Mouse (Mus musculus): ENCODE data around the gene Pla2g10.
"Not testable (repeated sequence)": the region's sequence is repeated elsewhere in the genome, so short reads cannot be mapped to it uniquely, and the experiment has no call there.

DNA sequence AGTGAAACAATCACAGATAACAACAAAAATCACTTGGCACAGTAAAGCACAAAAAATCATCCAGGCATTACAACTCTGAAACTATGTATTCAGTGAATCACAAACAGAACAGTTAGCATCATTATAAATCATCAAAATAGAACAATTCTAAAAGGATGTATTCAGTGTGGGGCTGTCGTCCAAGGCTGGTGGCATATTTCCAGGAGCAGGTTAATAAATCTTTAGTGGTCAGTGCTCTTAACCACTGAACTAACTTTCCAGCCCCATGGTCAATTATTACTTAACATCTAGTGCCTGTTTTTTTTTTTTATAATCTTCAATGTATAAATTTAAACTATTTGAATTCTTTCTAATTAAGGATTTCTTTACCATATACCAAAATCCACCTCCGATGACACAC lies 43.2 kb upstream of the Pla2g10 start:
- TF ChIP-seq ZNF384 (IDR thresholded peaks at IDR 0.05; ENCODE audit: low read depth, low read length); MAFK (IDR thresholded peaks at IDR 0.05; ENCODE audit: insufficient read depth, low read depth, low read length); HCFC1 (IDR thresholded peaks at IDR 0.05; ENCODE audit: borderline replicate concordance, insufficient read depth, low read length); CHD2 (IDR thresholded peaks at IDR 0.05; ENCODE audit: low read depth, low read length); ZC3H11A (IDR thresholded peaks at IDR 0.05; ENCODE audit: borderline replicate concordance, low read depth, low read length): not testable (repeated sequence)

Data from ES-E14 (cell line).